Mouse (Mus musculus) brain, adult 2 months (tissue): ENCODE measurements at regions not wholly inside any gene's neighbourhood (a gene's known extent, or its start where the extent isn't known, plus 50 kb on each side); places are given as distances from the start of the nearest gene placed in this dataset.
A peak's percentile ranks its signal among the peaks of the same experiment; 100 is the strongest.

Experiments
- DNase-seq: peaks from one replicate; pipeline ENCODE4 v3.0.0; 2011; ENCODE audit warnings: low read depth, low spot score

GRCm38 (mm10) chr14:39532689-39533088 is 59.8 kb upstream of the Nrg3 start:
- DNase-seq: peak; percentile 85
